Comparison of ENCODE assay signal across 12 mouse cellular contexts in the genomic region with DNA sequence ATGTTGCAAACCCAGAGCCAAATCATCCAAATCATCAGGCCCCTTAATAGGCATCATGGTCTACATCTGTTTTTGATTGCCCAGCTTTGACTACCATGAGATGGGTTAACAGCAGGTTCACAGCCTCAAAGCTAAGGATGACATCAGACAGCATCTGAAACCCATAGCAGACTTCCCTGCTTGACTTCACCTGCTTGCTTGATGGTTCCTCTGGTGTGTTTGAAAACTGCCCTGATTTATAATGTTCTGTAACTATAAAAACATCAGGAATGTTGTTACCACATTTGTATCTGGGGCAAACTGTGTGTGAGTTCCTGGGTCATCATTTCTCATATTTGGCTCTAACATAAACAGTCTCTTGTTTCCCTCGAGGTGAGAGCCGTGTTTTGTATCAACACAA.
"Had no signal": no experiment of that assay in that cellular context is flagged by ENCODE, and none has a peak within 500 bp of the region (broad histone marks: within the 10 kb centered on the region; RNA-seq: fewer than 3 reads in every experiment).

No protein-coding gene starts in this region.

- H3K27ac ChIP-seq: kidney, postnatal 0 days; limb, embryonic 15.5 days; liver, embryonic 12.5 days; midbrain, embryonic 13.5 days had no signal

- H3K36me3 ChIP-seq: limb, embryonic 15.5 days; liver, embryonic 12.5 days; midbrain, embryonic 13.5 days had no signal

- H3K4me2 ChIP-seq: limb, embryonic 15.5 days; liver, embryonic 12.5 days; midbrain, embryonic 13.5 days had no signal

- H3K9ac ChIP-seq: limb, embryonic 15.5 days; liver, embryonic 12.5 days; midbrain, embryonic 13.5 days had no signal

- ATAC-seq: liver, embryonic 12.5 days; midbrain, embryonic 13.5 days had no signal

- H3K4me3 ChIP-seq: limb, embryonic 15.5 days; liver, embryonic 12.5 days; midbrain, embryonic 13.5 days had no signal

- H3K27me3 ChIP-seq: limb, embryonic 15.5 days; liver, embryonic 12.5 days; midbrain, embryonic 13.5 days had no signal

- H3K9me3 ChIP-seq: limb, embryonic 15.5 days; liver, embryonic 12.5 days; midbrain, embryonic 13.5 days had no signal

- DNase-seq: kidney, adult 9 months; kidney, postnatal 36 days; layer of hippocampus, adult 9-11 months; left cerebral cortex, postnatal 4 days; lung, postnatal 14 days; right cerebral cortex, adult 18-20 months; right cerebral cortex, postnatal 25 days; thymus, postnatal 4 days had no signal

- H3K4me1 ChIP-seq: limb, embryonic 15.5 days; liver, embryonic 12.5 days; midbrain, embryonic 13.5 days had no signal
